Mouse (Mus musculus): ENCODE results near the gene Babam2.

The Babam2 gene

DNA sequence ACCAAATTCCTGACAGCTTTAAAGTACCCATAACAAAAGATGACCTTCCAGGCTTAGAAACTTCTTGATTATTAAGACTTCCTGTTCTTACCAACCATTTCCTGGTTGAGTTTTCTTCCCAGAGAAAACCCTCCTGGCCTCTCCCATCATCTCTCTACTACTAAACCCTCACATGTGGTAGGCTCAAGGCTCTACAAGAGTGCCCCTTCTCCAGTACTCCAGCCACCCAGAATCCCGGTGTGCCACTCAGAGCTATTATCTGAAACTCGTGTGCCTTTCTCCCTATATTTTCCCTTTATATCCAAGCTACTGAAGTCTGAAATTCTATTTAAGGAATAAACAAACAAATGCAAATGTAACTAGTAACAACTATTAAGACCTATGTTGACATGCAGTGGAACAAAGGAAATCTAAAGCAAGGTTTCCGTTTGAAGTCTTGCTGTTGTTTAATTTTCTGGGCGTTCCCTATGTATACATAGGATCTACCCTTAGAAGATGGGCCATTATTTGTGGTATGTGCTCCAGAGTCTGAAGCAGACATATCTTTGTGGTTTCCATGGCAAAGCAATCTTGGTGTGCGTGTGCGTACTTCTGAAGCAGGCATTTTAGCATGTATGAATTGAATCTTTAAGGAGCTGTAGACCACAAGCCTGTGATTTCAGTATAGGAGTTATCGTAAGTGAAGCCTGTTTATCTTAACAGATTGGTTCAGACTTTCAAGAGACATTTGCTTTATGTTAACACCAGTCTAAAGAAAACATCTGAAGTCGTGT, 361.2 kb downstream of the Babam2 start:
- no peak for DNase-seq

DNA sequence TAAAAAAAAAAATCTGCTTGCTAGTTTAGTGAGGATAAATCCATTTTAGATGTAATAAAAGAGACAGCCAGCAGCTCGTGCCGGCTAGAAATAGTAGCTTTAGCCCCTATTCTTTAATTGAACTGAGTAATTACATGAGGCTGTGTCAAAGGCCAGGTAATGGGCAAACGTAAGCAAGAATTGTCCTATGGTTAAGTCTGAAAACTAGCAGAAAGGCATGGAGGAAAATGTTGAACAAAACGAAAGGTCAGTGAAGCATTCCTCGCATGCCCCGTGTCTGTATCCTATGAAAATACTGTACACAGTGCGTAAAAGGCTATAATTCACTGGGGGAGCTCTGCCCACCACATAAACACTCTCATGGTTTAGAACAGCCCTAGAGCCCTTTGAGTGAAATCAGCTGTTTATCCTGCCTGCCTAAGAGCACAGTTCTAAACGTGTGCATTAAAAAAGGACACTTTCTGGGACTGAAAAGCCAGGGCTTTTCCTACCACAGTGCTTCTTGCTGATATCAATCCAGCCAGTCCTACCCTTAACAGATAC, 361.8 kb downstream of the Babam2 start:
- no peak for DNase-seq

DNA sequence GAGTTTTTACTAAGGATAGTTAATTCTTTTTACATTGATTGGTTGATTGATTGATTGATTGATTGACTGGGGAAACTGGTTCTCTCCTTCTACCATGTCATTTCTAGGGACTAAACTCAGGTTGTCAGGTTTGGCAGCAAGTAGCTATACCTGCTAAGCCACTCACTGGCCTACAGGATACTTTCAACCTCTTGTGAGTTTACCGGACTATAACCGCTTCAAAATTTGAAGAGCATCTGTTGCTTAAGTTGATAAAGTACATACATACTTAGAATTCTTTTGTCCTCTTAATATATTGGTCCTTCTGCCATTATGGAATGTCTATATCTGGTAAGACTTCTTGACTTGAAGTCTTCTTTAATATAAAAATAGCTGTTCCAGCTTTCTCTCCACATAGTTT, 363.0 kb downstream of the Babam2 start:
- DNase-seq = no peak

DNA sequence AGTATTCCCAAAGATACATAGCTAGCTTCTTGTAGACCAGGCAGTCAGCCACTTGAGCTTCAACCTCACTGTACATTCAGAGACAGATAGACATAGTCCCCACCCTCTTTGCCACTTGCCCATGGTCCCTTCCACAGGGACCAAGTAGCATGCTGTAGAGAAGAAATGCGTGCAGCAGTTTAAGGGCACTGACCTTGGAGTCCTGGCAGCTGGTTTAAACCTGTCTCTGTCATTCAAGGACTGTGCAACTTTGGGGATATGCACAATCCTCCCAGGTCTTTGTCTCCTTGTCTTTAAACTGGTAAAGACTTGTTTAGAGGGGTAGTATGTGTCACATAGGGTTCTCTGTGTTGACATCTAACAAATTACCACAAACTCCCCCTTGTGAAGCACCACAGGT, 364.4 kb downstream of the Babam2 start:
- DNase-seq = no peak

DNA sequence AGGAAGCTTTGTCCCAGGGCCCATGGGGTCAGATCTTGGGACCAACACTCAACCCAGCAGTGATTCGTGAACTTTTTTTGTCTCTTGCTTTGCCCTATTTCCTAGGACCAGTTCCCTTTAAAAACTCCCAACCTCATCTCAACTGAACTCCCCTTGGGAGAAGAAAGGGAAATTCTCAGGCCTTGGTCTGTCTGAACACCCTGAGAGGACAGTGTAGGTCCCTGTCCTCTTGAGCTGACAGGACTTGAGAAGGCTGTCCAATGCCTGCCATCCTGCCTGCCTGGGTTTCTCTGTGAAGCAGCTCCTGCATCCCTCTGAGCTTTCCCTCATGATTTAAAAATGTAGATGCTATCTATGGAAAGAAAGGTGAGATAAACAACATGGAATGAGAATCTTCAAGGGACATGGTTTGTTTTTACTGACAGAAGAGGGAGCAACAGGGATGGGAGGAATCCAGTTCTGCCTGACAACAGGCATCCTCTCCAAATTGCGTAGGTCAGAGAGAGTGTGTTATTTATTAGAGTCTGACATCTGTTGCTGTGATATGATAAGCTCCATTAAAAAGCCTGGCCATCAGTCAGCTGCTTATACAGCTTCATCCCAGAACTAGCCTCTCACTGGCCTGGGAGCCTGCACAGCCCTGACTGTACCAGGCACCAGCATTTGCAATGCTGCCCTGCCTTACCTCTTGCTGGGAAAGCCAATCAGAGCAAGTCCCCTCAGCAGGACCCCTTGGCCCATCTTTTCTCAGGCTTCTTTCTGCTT, 367.0 kb downstream of the Babam2 start:
- no peak for DNase-seq

DNA sequence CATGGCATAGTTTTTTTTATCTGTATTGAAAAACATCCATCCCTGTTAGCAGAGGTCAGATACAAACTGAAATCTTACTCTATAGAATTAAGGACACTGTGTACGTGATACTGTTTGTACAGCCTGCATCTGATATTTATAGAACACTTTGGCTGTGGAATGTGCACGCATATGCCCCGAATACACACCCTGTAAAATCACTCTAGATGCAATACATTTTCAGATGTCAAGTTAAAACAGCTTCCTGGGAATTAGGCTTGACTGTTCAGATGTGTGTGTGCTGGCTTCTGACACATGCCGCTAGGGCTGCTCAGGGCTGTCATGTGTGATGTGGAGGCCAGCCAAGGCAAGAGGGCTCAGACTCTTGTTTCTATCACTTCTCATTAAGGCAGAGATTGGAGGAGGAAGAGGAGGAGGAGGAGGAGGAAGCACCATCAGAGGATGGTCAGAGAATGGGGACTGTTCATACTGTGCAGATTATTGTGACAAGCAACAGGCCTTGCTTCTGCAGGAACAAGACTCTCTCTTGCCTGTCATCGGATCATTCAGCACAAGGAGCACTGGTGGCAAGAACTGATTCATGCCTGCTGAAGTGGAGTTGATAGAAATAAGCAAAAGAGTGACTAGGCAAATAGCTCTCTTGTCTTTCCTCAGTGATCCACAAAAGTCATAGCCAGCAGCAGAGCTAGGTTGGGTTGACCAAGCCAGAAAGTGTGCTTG, 368.7 kb downstream of the Babam2 start:
- no peak for DNase-seq

DNA sequence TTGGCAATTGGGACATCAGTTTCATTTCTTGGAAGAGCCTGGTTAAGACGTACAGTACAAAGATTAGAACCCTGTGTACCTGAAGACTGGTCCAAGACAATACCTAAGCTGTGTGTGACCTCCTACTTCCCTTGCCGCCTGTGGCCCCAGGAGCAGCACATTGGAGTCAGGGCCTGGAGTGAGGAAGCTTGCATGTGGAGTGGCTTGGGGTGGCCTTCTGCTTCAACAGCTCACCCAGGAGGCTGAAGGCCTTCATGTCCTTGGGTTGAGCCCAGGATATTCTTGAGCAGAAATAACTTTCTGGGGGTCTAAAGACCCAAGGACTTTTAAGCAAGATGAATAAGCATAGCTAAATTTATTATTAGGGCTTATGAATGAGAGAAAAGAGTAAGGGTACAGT, 369.4 kb downstream of the Babam2 start:
- no peak for DNase-seq

DNA sequence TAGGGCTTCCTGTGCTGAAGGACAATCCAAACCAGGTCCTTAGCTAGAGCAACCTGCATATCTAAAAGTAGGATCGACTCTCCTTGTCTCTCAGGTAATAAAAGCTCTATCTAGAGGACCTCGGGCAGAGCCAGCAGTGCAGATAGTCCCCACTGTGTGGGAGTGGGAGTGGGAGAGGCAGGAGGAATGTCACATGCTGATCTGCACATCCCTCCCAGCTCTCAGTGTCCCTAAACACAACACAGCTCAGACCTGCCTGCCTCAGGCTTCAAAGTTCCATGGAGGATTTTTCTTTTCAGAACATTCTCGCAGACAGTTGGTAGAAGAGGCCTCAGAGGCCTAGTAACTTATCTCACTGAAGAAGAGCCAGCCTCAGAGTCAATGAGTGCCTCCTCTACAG, 371.1 kb downstream of the Babam2 start:
- DNase-seq = no peak

DNA sequence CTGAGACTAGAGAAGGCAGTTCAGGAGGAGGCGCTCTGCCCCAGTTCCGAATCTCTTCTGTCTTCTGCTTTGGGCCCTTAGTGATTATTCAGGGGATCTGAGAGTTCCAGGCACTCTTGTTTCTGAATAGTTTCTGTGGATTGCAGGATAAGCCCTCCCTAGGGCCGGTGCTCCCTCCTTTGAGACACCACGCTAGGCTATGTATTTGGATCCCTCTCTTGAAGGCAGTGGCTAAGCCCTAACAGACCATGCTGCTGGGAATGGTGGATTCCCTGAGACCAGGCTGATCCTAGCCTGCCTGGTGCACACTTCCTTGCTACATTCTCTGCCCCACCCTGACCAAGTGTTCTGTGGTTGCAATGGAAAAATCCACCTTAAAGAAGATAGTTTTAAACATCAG, 371.6 kb downstream of the Babam2 start:
- no peak for DNase-seq

DNA sequence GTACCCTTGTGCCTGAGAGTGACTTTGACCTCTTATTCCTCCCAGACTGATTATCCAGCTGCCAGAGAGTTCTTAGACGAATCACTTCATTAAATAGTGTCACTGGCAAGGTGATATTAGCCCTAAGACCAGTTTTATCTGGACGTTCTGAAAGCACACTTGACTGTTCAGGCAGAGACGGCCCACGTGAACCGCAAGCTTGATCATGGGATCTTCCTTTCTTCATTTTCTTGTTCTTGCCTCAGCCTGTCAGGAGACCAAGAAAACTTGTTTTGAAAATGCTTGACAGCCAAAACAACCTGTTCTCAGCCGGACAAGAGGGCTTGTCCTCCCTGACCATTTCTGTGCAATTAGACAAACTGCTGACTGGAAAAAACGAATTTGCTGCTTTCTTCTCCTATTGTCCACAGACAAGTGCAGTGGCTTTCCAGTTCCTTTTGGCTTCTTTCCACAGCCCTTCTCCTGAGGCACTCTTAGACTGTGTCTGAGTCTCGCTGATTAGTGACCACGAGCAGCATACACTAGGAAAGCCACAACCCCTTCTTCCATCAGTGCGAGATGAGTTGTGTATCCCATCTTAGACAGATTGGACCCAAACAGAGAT, 372.2 kb downstream of the Babam2 start:
- DNase-seq = no peak

DNA sequence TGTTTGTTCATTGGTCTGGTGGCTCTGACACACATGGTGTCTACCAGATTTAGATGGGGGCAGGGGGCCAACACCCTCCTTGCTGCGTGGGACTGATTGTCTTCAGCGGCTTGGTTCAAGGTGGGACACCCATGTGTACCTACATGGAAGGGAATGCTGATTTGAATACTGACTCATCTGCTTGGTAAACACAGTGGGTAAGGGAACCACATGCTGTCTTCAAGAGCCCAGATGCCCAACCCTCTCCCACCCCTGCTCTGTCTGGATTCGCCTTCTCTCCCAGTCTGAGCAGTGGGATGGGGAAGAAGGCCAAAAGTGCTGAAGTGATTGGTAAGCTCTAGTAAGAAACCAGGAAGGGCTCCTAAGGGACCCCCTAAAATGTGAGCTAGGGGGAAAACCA, 373.3 kb downstream of the Babam2 start:
- DNase-seq = no peak

DNA sequence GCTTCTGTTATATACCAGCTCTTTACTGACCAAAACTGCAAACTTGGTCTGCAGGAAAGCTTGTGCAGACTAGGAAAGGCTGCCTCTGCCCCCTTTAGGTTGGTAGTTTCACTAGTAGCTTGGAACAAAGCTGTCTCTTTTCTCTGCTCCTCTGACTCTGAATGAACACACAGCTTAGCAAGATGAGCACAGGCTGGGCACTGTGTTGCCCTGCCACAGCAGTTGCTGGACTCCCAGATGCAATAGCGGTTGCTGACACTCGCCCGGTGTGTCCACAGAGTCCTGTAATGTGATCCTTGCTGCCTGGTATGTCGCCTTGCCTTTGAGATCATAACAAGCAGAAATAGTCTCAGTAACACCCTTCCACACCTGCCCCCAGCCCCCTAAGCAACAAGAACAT, 373.8 kb downstream of the Babam2 start:
- no peak for DNase-seq

DNA sequence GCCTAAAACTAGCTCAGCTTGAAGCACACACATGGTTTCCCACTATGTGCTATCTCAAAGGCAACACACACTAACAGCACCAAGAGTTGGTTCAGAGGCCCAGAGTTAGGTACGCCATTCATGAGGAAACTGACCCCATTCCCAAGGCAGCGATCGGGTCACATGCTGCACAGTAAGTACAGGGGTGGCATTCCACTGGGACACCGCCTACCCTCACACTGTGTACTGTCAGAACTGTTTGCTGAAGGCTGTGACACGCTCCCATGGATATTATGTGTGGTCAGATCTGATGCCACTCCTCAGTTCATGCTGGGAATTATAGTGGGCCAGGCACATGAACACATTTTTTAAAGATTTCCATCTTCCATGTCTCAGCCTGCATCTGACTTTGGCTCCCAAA, 374.3 kb downstream of the Babam2 start:
- no peak for DNase-seq

DNA sequence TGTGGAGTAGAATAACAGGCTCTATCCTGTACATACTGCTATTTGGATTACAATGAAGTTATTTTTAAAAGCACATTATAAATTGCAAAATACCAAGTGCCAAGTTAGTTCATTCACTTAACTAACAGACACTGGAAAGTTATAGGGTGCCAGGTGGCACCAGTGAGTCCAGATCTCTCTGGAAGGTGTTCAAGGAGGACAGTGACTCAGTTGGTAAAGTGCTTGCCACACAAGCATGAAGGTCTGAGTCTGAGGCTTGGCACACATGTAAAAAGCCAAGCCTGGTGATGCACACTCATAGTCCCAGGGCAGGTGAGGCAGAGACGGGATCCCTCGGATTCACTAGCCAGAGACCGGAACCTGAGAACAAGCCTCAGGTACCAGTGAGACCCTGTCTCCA, 375.4 kb downstream of the Babam2 start:
- DNase-seq = no peak

DNA sequence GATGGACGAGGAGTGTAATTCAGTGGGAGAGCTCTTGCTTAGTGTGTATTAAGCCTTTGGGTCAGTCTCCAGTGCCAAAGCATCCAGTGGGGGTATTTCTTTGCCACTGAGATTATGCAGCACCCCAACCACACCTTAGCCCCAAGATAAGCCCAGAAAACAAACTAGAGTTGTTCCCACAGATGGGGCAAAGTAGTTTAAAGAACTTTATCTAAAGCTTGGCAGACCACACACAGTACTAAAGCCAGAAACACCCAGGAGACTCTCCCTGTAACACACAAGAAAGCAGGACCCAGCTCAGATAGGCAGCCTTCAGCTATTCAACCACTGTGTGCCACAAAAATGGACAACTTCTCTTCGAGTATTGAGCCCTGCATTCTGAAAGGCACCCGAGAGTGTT, 376.6 kb downstream of the Babam2 start:
- DNase-seq = no peak

DNA sequence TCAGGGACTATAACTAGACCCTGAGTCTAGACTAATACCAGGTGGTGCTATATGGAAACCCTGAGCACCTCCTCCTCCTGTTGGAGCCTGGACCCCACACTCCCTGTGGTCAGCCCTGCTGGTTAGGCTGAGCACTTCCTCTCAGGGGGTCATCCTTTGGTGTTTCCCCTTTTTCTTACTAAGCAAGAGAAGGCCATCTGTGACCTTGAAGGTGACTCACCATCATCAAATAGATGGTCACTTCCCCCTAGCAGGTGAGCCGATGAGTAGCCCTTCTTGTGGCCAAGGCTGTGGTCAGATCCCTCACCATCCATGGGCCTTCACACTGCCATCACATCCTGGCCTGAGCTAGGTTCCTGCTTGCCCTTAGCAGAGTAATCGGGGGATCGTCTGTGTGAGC, 379.7 kb downstream of the Babam2 start:
- DNase-seq = no peak

DNA sequence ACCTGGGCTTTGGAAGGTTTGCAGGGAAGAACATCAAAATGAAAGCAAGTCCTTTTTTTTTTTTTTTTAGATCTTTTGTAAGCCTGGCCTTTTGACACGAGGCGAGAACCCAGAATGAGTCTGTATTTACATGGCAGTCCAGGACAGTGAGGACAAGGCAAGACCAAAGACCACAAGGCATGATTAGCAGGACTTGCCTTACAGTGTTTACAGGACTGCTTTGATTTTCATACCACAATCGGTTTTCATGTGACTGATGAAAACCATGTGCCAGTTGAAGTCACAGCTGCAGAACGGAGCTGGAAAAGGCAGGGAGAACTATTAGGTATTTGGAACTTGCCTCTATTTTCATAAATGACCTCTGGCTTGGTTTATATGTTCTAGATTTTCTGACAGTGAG, 381.5 kb downstream of the Babam2 start:
- DNase-seq = no peak

DNA sequence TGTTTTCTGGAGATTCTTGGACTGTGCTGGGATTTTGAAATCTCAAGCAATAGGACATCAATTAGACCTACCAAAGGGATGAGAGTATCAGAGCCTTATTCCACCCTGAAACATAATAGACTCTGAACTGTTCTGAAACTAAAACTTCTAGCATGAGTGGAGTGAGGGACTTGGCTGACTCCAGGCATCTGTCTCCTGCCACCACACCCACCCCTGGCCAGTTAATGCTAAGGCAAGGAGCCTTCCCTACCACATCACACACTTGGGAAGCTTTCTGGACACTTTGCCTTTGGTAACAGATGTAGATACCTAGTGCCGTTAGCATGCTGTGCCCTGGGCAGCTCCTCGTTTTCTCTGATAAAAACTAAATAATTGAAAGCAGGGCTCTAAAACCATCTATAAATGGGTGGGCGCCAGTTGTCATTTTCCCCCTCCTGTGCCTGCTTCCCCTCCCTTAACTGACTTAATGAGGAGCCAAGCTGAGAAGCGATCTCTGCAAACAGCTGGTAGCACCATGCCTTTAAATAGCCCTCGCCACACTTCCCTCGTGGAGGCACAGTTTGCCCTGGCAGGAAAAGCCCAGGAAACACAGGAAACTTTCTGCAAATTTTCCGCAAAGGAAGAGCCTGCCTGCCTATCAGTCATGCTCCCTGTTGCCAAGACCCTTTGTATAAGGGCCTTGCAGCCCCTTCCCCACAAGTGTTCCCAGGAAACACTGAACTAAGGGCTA, 383.2 kb downstream of the Babam2 start:
- DNase-seq = no peak

DNA sequence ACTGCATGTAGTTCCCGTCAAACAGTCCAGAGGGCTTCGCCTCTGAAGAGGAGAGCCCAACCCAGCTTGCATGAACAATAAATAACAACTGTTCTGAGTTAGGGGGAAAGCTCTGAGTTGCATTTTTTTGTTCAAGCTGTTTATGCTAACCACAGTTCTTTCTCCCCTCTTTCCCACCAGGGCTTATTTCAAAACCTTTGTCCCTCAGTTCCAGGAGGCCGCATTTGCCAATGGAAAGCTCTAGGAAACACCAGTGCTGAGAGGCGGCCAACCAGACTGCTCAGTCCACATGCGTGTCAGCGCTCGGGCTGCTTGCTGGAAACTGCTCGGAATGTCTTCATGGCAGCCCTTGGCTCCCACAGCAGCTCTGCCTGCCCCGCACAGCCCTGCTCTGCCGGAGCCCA, 386.9 kb downstream of the Babam2 start:
- no peak for DNase-seq

DNA sequence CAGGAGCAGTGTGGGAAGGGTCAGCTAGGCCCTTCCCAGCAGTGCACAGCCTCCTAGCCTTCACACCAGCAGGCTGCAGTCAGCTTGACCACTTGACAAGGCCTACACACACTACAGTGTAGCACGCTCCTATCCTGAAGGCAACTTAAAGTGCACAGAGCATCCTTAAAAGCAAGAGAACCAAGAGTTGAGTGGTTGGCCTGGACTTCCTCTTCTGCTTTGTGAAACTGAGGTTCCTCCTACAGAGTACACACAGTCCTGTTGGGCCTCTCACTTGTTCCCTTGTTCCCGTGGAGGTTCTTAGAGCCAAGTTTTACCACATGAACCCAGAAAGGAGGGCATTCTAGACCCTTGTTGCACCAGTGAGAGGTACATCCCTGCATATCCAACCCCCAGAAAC, 388.1 kb downstream of the Babam2 start:
- DNase-seq = no peak

DNA sequence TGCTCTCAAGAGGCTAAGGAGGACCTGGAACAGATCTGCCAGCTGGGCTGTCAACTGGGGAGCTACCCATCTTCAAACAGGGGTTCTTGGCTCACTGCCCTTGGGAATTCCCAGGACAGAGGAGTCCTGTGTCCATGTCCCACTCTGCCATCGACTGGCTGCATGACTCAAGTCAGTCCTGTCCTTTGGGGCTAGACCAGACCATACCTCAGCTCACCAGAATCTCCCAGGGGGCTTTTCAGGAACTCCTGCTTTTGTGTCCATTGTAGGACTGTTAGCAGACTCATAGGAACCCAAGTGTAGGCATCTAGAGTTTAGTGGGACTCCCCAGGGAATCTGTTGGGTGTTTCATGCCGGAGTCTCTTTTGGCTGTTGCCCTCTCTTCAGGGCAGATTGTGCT, 388.5 kb downstream of the Babam2 start:
- no peak for DNase-seq

DNA sequence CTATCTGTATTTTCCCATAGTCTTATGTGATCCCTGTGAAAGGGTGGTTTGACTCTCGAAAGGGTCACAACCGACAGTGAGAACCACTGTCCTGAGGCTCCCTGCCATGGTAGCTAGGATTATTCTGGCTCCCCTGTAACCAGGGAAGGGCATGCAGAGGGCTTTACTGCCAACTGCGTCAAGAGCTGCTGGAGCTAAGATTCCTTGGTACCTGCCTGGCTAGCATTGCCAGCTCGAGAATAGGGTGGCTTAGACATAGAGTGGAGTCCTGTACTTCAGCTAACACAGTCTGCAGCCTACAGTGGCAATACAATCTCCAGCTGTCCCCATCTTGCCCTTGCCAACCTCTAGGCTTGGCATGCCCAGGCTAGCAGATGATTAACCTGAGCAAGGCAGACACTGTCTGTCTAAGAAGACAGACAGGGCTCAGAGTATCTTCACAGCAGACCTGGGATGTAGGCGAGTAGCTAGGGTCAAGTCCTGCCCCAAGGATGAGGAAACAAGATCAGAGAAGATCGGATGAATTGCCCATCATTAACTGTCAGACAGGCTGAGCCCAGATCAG, 389.1 kb downstream of the Babam2 start:
- DNase-seq = no peak
